Mouse (Mus musculus) cortical plate, adult 2 months (tissue): Measurements from ENCODE around the gene Rce1.

ENCODE experiments used
- CTCF ChIP-seq: fragments of 200-500 bp; IDR thresholded peaks from 2 replicates; pipeline ENCODE4 v1.5.1; 2011; ENCODE audit warnings: mild to moderate bottlenecking, control low read depth, low read length; ENCODE audit not compliant: insufficient read depth; ENCODE audit errors: extremely low read depth
- POLR2A ChIP-seq: fragments of 200-500 bp; IDR thresholded peaks from 2 replicates; pipeline ENCODE4 v1.6.1; 2011; ENCODE audit warnings: mild to moderate bottlenecking, low read length, control low read depth; ENCODE audit not compliant: insufficient read depth; ENCODE audit errors: extremely low read depth

GRCm38 (mm10) chr19:4589081-4589480 is 36.4 kb downstream of the Rce1 start:
- 0 out of 2 replicates have a peak, but pooled peaks have one; percentile 14 for TF ChIP-seq CTCF
- no peak for TF ChIP-seq POLR2A
